Mouse (Mus musculus) cerebellum, adult 9-11 months (tissue): Measurements from ENCODE around the gene Taok2.

Source experiments
- DNase-seq: peaks from one replicate; pipeline ENCODE4 v3.0.0; 2022

The Taok2 gene

DNA sequence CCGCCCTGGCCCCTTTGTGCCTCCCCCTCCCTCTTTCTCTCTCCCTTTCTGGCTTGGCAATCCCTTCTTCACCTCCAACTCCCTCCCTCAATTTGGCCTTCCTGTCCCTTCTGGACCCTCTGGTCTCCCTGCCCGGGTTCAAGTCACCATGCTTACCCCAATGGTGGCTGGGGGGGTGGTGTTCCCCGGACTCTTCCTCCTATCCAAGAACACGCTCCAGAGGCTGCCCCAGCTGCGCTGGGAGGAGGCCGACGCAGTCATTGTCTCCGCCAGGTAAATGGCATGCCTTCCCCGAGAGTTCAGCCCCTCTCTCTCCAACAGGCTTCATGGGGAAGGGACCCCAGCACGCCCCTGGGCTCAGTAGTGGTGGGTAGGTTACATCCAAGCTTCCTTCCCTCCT, 60.6 kb downstream of the Taok2 start:
- peak; percentile 71 for DNase-seq

- DNase-seq: peak; percentile 81
These were observed 61.2 kb downstream of the Taok2 start for GRCm38 (mm10) chr7:126823202-126823711.

DNA sequence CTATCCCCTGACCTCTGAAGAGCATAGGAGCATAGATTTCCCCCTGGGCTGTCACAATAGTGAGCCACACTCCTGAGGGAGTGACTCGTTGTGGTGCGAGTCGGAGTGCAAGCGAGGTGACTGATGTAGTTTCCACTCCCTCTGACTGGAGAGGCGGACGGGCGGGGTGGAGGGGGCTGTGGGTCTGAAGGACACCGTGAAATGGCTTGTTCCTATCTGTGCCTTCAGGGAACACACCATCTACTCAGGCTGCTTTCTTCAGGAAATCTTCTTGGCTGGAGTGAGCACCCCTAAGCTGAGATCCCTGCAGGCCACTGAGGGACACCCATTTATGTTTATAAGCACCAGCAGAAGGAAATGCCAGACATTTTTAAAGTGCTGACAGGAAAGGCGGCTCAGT, 61.8 kb downstream of the Taok2 start:
- DNase-seq: peak; percentile 71

DNA sequence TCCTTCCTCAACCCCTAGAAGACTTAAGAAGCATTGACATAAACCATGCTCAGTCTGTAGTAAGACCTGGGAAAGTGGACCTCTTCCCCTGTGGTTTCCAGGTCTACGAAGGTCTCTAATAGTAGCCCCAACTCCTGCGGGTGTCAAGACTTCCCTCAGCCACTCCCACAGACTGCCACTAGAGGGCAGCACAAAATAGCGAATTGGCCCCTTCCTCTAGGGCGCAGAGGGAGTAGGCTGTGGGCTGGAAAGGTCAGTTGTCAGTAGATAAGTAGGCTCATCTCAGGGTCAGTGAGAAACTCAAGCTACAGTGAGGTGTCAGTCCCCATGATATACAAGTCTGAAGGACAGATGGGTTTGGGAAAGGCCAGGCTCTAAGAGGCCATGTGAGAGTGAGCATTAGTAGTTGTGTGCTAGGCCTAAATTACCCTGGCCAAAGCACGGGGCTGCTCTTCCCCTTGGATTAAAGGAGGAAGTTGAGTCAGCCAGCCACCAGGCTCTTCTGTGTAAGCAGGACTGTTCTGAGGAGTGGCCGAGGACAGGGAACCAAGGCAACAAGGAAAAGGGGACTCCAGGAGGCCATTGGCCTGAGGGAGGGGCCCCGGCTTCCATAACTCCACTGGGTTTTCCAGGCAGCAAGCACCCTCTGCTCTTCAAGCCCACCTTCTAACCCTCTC, 62.5 kb downstream of the Taok2 start:
- peak; percentile 88 for DNase-seq

- no peak for DNase-seq
These were observed 65.7 kb downstream of the Taok2 start for GRCm38 (mm10) chr7:126818818-126819217.

DNA sequence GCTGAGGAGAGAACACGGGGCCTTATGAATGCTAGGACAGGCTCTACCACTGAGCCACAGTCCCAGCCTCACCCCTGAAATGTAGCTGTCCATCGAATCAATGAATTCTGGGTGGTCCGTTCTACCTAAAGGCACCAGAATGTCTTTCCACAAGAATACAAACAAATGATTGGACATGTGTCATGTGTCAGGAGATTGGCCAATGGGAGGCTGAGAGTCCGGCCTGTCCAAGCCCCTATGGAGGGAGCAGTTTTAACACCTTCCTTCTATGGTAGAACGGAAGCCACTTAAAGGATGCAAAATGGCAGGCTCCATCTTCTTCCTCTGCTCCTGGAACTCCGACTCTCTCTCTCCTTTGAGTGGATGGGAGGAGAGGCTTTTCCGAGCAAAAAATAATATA, 66.9 kb downstream of the Taok2 start:
- no peak for DNase-seq

DNA sequence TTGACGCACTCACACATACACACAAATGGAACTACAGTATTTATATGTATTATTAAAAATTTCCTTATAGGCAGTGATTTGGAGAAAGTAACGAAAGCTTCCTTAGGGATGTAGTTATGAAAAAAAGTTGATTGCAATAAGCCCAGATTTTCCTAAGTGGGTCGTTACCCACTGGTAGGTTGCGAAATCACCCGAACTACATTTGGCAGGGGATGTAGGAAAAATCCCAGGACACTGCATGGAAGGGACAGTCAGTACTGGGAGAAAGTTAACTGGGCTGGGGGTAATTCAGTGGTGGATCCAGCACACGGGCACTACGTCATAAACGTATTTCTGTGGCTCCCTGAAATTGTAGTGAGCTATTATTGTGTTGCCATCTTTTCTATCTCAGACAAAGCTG, 68.0 kb downstream of the Taok2 start:
- no peak for DNase-seq

- no peak for DNase-seq
These were observed 68.7 kb downstream of the Taok2 start for GRCm38 (mm10) chr7:126815726-126816222.
